Mouse (Mus musculus): ENCODE measurements at regions not wholly inside any gene's neighbourhood (a gene's known extent, or its start where the extent isn't known, plus 50 kb on each side); places are given as distances from the start of the nearest gene placed in this dataset.

GRCm38 (mm10) chr12:42457655-42458054, 971.4 kb upstream of the Lrrn3 start:
- no peak for DNase-seq (ENCODE audit: low spot score)

DNA sequence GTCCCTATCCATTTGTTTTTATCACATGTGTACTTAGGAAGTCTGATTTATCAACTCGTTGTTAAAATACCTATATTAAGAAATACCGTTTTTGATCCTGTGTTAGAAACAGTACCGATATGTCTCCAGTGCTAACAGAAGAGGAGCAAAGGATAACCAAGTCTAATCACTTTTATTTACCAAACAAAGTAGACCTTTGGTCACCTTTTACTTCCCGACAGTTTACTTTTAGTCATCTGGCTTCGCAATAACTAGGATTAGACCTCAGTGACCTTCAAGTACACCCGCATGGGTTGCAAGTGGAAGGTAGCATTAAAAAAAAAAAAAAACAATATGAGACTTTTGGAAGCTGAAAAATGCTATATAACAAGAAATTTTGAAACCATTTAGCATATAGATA, 949.4 kb upstream of the Lrrn3 start:
- no peak for DNase-seq (ENCODE audit: low spot score)

GRCm38 (mm10) chr12:42427470-42427869, 941.2 kb upstream of the Lrrn3 start:
- peak; percentile 4 for DNase-seq (ENCODE audit: low spot score)

Measured in retina, embryonic 14.5 days (tissue).